Mouse (Mus musculus) neural tube, embryonic 11.5 days (tissue): ENCODE data around the gene Ahsa2. TPM values are rescaled to one million over a fixed set of nuclear protein-coding genes. Genes with fewer than 3 reads are reported as not detected.
A peak's percentile ranks its signal among the peaks of the same experiment; 100 is the strongest.
"Not testable (repeated sequence)": the region's sequence is repeated elsewhere in the genome, so short reads cannot be mapped to it uniquely, and the experiment has no call there.

Experiments
- ATAC-seq: fragments of 200-750 bp; cut with Nextera tagmentation; 2 replicates; pipeline ENCODE4 v1.8.0; 2017; ENCODE audit warnings: moderate number of reproducible peaks, mild to moderate bottlenecking, moderate TSS enrichment, moderate library complexity; ENCODE audit not compliant: insufficient read depth, low FRiP score, low TSS enrichment
- DNase-seq: peaks from one replicate; pipeline ENCODE4 v3.0.0-alpha.2; 2015; ENCODE audit warnings: low spot score
- H3K27ac ChIP-seq: fragments of 300-500 bp; sonication (generic); 2 replicates; pipeline ENCODE4 v1.5.1; 2014; ENCODE audit warnings: low read depth, mild to moderate bottlenecking, low read length
- H3K27me3 ChIP-seq: fragments of 300-500 bp; sonication (generic); 2 replicates; pipeline ENCODE4 v1.6.1; 2014; ENCODE audit warnings: mild to moderate bottlenecking, low read length, mixed read lengths; ENCODE audit not compliant: control insufficient read depth, insufficient read depth
- H3K36me3 ChIP-seq: fragments of 300-500 bp; sonication (generic); 2 replicates; pipeline ENCODE4 v1.6.1; 2014; ENCODE audit warnings: mild to moderate bottlenecking, low read length, moderate library complexity, mixed read lengths; ENCODE audit not compliant: control insufficient read depth, insufficient read depth
- H3K4me1 ChIP-seq: fragments of 300-500 bp; sonication (generic); 2 replicates; pipeline ENCODE4 v1.6.1; 2014; ENCODE audit warnings: low read length, mixed read lengths; ENCODE audit not compliant: control insufficient read depth, insufficient read depth
- H3K4me2 ChIP-seq: fragments of 300-500 bp; sonication (generic); 2 replicates; pipeline ENCODE4 v1.6.1; 2014; ENCODE audit warnings: low read depth, mild to moderate bottlenecking, moderate library complexity
- H3K4me3 ChIP-seq: fragments of 300-500 bp; sonication (generic); 2 replicates; pipeline ENCODE4 v1.5.1; 2014; ENCODE audit warnings: low read depth, low read length
- H3K9ac ChIP-seq: fragments of 300-500 bp; sonication (generic); 2 replicates; pipeline ENCODE4 v1.6.1; 2014; ENCODE audit warnings: mild to moderate bottlenecking, low read length
- H3K9me3 ChIP-seq: fragments of 300-500 bp; sonication (generic); 2 replicates; pipeline ENCODE4 v1.6.1; 2016; ENCODE audit warnings: low read length; ENCODE audit not compliant: control insufficient read depth
- WGBS: fragments of 180-500 bp; shearing (Covaris S2); extraction: QIAGEN DNeasy Blood & Tissue Kit; methylation state at CpG from one replicate; pipeline ENCODE4 v1.1.7; 2014; 5-methylcytosine and 5-hydroxymethylcytosine counted together
- polyA plus RNA-seq: library from polyadenylated mRNA; unstranded; fragments of >200 nt; fragmentation: Nextera tagmentation; extraction: Ambion mirVana; gene quantifications from 2 replicates; pipeline ENCODE4 v1.2.1, GENCODE M21; 2014

The Ahsa2 gene
- 147 and 154 TPM in 2 replicates for polyA plus RNA-seq

DNA sequence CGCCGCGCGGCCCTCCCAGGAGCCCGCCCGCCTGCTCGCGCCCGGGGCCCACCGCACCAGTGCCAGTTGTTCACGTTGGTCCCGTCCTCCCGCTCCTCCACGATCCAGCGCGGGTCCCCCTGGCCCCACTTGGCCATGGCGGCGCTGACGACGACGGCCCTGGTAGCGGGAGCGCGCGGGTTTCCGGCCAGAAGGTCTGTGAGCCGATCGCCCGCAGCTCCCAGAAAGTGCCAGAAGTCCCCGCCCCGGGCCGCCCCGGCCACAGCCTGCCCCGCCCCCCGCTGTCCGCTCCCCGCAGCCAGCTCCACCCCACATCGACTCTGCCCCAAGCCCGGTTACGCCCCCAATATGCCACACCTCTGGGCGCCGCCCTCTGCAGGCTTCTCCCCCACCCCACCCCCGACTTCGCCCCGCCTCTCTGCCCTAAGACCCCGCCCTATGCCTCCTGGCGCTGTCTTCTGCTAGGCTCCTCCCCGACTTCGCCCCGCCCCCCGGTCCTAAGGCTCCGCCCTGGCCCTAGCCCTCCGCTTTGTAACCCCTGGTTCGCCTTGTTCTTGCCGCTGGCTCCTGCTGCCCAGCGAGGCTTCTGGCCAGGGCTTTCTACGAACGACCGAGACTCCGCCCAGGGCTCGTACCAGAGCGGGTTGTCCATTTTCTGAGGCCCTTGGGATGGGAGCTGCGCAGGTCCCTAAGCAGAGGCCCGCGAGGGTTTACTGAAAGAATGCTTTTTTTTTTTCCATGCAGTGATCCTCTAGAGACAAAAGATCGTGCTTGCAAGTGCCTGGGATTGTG lies at the start of gene Ahsa2:
Gene Ahsa2, minus strand, starts transcription at position 313 of the 792 bp plus-strand sequence.
- Histone ChIP-seq H3K4me1 (peaks cover 14% of the 10 kb centered on the region), H3K9me3 (no peaks in the 10 kb centered on the region), H3K27me3 (no peaks in the 10 kb centered on the region), H3K4me3 (peak within 1 kb of the TSS; percentile 82), H3K36me3 (peaks cover 4% of the 10 kb centered on the region), H3K27ac (peak within 1 kb of the TSS; percentile 95), H3K9ac (peak within 1 kb of the TSS; percentile 92), H3K4me2 (peak within 1 kb of the TSS; percentile 74)
- ATAC-seq (peak; percentile 94), DNase-seq (peak; percentile 98)
- 0% methylated on average over 45 of the region's 66 CpGs for WGBS

DNA sequence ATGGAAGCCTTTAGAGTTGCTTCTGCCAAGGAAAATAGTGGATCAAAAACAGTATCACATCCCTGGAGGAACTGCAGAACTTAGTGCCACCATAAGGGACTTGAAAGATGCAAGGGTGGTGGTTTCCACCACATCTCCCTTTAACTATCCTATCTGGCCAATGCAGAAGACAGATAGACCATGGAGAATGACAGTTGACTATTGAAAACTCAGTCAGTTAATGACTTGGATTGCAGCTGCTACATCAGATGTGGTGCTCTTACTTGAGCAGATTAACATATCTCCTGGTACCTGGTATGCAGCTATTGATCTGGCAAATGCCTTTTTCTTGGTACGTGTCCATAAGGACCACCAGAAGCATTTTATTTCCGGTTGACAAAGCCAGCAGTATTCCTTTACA lies 39.6 kb upstream of the Ahsa2 start:
- no peaks in the 10 kb centered on the region for H3K9me3 ChIP-seq
- H3K9ac ChIP-seq = no peak overlapping the region
- no peaks in the 10 kb centered on the region for H3K27me3 ChIP-seq
- H3K36me3 ChIP-seq = no peaks in the 10 kb centered on the region
- WGBS = 94% methylated on average over 2 of the region's 2 CpGs
- no peaks in the 10 kb centered on the region for H3K4me1 ChIP-seq
- DNase-seq (no peak), ATAC-seq (no peak)
- H3K27ac ChIP-seq = no peak overlapping the region
- no peak overlapping the region for H3K4me2 ChIP-seq
- H3K4me3 ChIP-seq = no peak overlapping the region

DNA sequence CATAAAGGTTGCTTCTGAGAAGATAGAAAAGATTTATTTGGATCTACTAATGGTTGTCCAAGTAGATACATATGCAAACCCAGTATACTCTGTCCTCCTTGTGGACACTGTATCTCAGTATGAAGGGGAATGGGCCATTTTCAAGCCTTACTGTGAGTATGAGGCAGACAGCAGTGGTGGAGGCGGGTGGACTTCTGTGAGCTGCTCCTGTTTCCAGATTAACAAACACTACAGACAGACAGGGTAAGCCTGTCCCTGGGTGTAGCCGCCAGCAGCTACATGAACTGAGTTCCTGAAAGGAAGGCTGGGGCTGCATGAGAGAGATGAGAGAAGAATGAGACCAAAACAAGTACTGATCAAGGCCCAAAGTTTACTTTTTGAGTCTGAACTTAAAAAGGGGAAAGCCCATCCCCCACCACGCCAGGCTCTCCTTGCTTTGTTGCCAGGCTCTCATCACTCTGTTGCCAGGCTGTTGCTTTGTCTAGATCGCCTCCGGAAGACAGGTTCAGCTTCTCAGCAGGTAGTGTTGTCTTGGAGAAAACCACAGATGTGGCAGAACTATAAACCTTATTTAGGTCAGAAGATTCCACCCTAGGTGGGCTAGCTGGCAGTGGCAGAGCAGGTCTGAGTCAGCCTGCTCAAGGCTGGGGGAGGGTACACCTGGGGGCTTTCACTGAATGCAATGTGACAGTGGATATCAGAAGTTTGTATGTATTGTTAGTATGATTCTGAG lies 22.8 kb upstream of the Ahsa2 start, which contains the start of gene 1700093K21Rik:
Gene 1700093K21Rik, minus strand, starts transcription at position 683 of the 733 bp plus-strand sequence.
- 36% methylated on average over 5 of the region's 5 CpGs for WGBS
- ATAC-seq = no peak
- H3K27ac ChIP-seq = no peak within 1 kb of the TSS

DNA sequence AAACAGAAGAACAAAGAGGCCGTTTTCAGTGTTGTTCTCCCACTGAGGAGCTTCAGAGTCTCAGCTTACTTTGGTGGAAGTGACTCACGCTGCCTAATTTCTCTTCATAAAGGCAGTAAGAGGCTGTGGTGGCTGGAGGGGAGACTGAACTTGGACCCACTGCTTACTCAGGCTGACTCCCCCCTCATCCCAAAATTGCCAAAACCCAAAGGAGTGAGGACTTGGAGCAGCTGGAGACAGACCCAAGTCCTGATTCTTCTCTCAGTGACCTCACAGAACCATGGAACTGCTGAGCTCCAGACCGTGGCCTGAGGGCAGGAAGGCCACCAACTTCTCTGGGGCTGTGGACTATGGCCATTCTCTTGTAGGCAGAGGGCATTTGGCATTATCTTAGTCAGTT lies 21.2 kb upstream of the Ahsa2 start:
- H3K36me3 ChIP-seq = no peaks in the 10 kb centered on the region
- H3K9ac ChIP-seq = no peak overlapping the region
- no peak overlapping the region for H3K4me3 ChIP-seq
- ATAC-seq (no peak), DNase-seq (no peak)
- no peak overlapping the region for H3K27ac ChIP-seq
- no peaks in the 10 kb centered on the region for H3K9me3 ChIP-seq
- WGBS = 77% methylated on average over 3 of the region's 3 CpGs
- H3K4me1 ChIP-seq = no peaks in the 10 kb centered on the region
- H3K27me3 ChIP-seq = no peaks in the 10 kb centered on the region
- no peak overlapping the region for H3K4me2 ChIP-seq

More for the DNA sequence above, 22.8 kb upstream of the Ahsa2 start, which contains the start of gene 1700093K21Rik:
- no peaks in the 10 kb centered on the region for H3K36me3 ChIP-seq
- no peaks in the 10 kb centered on the region for H3K27me3 ChIP-seq
- H3K9ac ChIP-seq = no peak within 1 kb of the TSS
- H3K4me2 ChIP-seq = no peak within 1 kb of the TSS
- H3K9me3 ChIP-seq = no peaks in the 10 kb centered on the region
- no peaks in the 10 kb centered on the region for H3K4me1 ChIP-seq
- no peak for DNase-seq
- no peak within 1 kb of the TSS for H3K4me3 ChIP-seq

DNA sequence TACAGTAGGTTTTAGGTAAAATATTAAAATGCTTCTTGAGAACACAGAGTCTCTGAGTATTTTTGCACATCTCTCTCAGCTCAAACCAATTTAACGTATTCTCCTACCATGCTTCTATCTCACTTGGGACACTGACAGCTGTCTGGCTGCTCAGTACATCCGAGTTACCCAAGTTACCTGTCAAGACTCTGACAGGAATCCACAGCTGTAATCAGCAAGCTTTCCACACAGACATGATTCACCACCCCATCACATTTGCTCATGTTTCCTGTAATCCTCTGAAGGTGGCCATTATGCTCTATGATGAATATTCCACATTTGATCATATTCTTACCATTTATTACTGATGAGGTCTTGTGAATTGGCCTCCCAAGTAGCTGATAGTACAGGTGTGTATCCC lies 17.5 kb upstream of the Ahsa2 start:
- DNase-seq (no peak), ATAC-seq (no peak)
- Histone ChIP-seq H3K4me2 (no peak overlapping the region), H3K36me3 (no peaks in the 10 kb centered on the region), H3K27ac (no peak overlapping the region), H3K27me3 (no peaks in the 10 kb centered on the region), H3K9me3 (no peaks in the 10 kb centered on the region), H3K4me1 (no peaks in the 10 kb centered on the region), H3K9ac (no peak overlapping the region), H3K4me3 (no peak overlapping the region)
- WGBS = 78% methylated on average over 2 of the region's 2 CpGs

DNA sequence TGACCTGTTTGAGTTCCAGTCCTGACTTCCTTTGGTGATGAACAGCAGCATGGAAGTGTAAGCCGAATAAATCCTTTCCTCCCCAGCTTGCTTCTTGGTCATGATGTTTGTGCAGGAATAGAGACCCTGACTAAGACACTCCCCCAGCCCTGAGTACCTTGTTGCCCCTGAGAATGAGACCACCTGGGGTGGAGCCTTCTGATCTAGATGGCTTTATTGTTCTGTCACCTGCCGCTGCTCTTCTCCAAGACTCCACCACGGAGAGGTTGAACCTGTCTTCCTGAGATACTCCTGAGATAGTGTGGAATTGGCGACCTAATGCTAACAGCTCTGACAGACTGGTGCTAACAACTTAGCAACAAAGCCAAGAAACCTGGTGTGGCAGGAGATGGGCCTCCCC lies 17.0 kb upstream of the Ahsa2 start:
- not testable (repeated sequence) for DNase-seq, ATAC-seq, H3K4me3 ChIP-seq, H3K36me3 ChIP-seq, H3K27me3 ChIP-seq, H3K9ac ChIP-seq, H3K27ac ChIP-seq, H3K4me1 ChIP-seq, H3K9me3 ChIP-seq, H3K4me2 ChIP-seq
- WGBS = 38% methylated on average over 4 of the region's 4 CpGs

DNA sequence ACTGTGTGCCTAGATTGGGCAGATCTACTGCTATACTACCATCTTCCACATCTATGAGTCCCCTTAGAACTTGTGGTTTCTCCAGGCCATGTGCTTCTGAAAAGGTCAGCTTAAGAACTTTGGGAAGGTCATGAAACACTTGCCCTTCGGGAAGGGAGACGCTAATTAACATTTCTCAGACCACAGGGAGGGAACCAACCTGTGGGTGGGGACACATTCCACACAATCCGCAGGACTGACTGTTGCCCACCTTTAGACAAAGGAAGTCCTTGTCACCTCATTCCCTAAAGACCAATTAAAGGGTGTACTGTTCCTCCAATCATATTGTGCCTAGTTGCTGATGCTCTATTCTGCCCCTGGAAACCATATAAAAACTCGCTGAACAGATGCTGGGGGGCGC lies 7.0 kb upstream of the Ahsa2 start:
- H3K4me1 ChIP-seq, ATAC-seq: not testable (repeated sequence)

DNA sequence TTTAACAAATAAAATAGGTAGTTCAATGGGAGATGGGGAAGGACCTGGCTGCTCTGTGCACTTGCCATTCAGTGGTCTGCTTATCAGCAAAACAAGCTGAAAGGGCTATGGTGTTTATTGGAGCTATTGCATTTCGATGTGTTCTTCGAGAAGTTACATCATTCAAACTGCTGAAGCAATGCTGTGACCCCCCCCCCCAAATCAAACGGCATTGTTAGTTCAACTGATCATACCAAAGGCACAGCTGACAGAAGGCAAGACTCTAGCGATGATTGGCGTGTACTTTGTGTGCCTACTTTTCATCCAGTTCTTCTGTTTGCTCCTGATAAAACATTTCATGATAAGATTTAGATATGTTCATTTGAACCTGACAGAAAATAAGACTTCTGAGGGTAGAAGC lies 779 bp upstream of the Ahsa2 start:
- WGBS = 76% methylated on average over 5 of the region's 5 CpGs
- H3K4me1 ChIP-seq = peaks cover 14% of the 10 kb centered on the region
- H3K9me3 ChIP-seq = no peaks in the 10 kb centered on the region
- ATAC-seq = no peak
- peak overlapping the region; percentile 72; the same call in 1 of the 2 replicates for H3K27ac ChIP-seq
- peaks cover 2% of the 10 kb centered on the region for H3K36me3 ChIP-seq
- DNase-seq = no peak
- H3K27me3 ChIP-seq = no peaks in the 10 kb centered on the region
- H3K9ac ChIP-seq = peak overlapping the region; percentile 63
- H3K4me2 ChIP-seq = peak overlapping the region; percentile 49
- no peak overlapping the region for H3K4me3 ChIP-seq

More for the DNA sequence above, 7.0 kb upstream of the Ahsa2 start:
- H3K4me2 ChIP-seq, H3K9me3 ChIP-seq, H3K27ac ChIP-seq, H3K4me3 ChIP-seq, H3K36me3 ChIP-seq, H3K9ac ChIP-seq, DNase-seq, H3K27me3 ChIP-seq: not testable (repeated sequence)
- 81% methylated on average over 5 of the region's 5 CpGs for WGBS
